Mouse (Mus musculus): ENCODE data around the gene Hdac8.

- TF ChIP-seq CTCF (IDR thresholded peaks at IDR 0.05; ENCODE audit: low read depth, low read length), result no peak
- TF ChIP-seq EP300 (IDR thresholded peaks at IDR 0.05; ENCODE audit: insufficient read depth, low read depth, low read length), result no peak
Measured at GRCm38 (mm10) chrX:102253892-102254291, 251.3 kb downstream of the Hdac8 start.
